Mouse (Mus musculus) megakaryocyte-erythroid progenitor cell, adult 5 weeks (primary cell): ENCODE measurements around the gene Pdcd5. TPM values are rescaled to one million over a fixed set of nuclear protein-coding genes. Genes with fewer than 3 reads are reported as not detected.

Experiments used
- polyA plus RNA-seq: library from polyadenylated mRNA; stranded (reverse); fragments of >175 nt; gene quantifications from 2 replicates; pipeline ENCODE4 v1.2.3, GENCODE M21; 2012

Pdcd5 gene
- polyA plus RNA-seq = 124 and 163 TPM in 2 replicates

DNA sequence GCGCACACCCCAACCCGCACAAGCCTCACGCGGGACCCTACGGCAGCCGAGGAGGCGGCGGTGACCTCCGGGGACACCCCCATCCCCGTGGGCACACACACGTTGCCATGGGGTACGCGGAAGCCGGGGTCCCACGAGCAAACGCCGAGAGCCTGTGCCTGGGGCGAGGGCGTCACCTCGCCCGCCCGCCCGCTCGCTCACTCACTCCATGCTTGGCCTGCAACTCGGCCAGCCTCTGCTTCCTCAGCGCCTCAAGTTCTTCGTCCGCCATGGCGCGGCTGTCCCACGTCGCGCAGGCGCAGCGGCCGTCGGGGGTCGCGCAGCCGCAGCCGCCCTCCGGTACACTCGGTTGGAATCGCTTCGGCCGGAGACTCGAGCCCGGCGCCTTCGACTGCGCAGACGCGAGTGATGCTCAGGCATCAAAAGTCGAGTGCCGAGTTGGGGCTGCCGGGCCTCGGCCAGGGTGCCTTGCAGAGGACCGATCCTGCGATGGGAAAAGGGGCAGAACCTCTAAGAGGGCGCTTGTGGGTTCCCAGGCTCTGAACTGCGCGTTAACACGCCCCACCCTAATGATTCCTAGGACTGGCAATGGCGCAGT, at the start of gene Pdcd5:
Gene Pdcd5 (minus strand): TSS at position 421 of the 598 bp plus-strand sequence.

Other genes starting within 250 kb of the Pdcd5 start
- not detected in 2 replicates for gene Slc7a9, start 198.7 kb downstream of the Pdcd5 start, polyA plus RNA-seq
- not detected in 2 replicates for gene Tdrd12, start 109.8 kb downstream of the Pdcd5 start, polyA plus RNA-seq
- gene Nudt19, start 91.2 kb downstream of the Pdcd5 start, polyA plus RNA-seq = 21.8 and 22.6 TPM in 2 replicates
- gene Rgs9bp, start 61.9 kb downstream of the Pdcd5 start, polyA plus RNA-seq = 0.19 and 0.27 TPM in 2 replicates
- 81.2 and 125 TPM in 2 replicates for gene Ankrd27, start 61.3 kb downstream of the Pdcd5 start, polyA plus RNA-seq
- gene Dpy19l3, start 106.9 kb upstream of the Pdcd5 start, polyA plus RNA-seq = 26.4 and 28.6 TPM in 2 replicates
- 3.6 and 6.7 TPM in 2 replicates for gene Zfp507, start 155.5 kb upstream of the Pdcd5 start, polyA plus RNA-seq